Mouse (Mus musculus) kidney, embryonic 15.5 days (tissue): ENCODE results near the gene 1700015F17Rik. TPM values are rescaled to one million over a fixed set of nuclear protein-coding genes. Genes with fewer than 3 reads are reported as not detected.
A peak's percentile ranks its signal among the peaks of the same experiment; 100 is the strongest.

ENCODE experiments used
- ATAC-seq: fragments of 200-750 bp; cut with Nextera tagmentation; replicated peaks from 2 replicates; pipeline ENCODE4 v1.8.0; 2017; ENCODE audit warnings: moderate TSS enrichment; ENCODE audit not compliant: low FRiP score
- H3K27ac ChIP-seq: fragments of 300-500 bp; sonication (generic); 2 replicates; pipeline ENCODE4 v1.5.1; 2015; ENCODE audit warnings: mild to moderate bottlenecking, inconsistent platforms
- H3K27me3 ChIP-seq: fragments of 300-500 bp; sonication (generic); 2 replicates; pipeline ENCODE4 v1.6.1; 2015; ENCODE audit warnings: inconsistent platforms
- H3K36me3 ChIP-seq: fragments of 300-500 bp; sonication (generic); 2 replicates; pipeline ENCODE4 v1.6.1; 2015; ENCODE audit warnings: inconsistent platforms
- H3K4me1 ChIP-seq: fragments of 300-500 bp; sonication (generic); 2 replicates; pipeline ENCODE4 v1.6.1; 2015; ENCODE audit warnings: inconsistent platforms
- H3K4me2 ChIP-seq: fragments of 300-500 bp; sonication (generic); 2 replicates; pipeline ENCODE4 v1.6.1; 2015; ENCODE audit warnings: moderate library complexity, mild to moderate bottlenecking, inconsistent platforms
- H3K4me3 ChIP-seq: fragments of 300-500 bp; sonication (generic); replicated peaks from 2 replicates; pipeline ENCODE4 v1.5.1; 2015; ENCODE audit warnings: mild to moderate bottlenecking, inconsistent platforms
- H3K9ac ChIP-seq: fragments of 300-500 bp; sonication (generic); 2 replicates; pipeline ENCODE4 v1.6.1; 2015; ENCODE audit warnings: mild to moderate bottlenecking, inconsistent platforms
- H3K9me3 ChIP-seq: fragments of 300-500 bp; sonication (generic); replicated peaks from 2 replicates; pipeline ENCODE4 v1.6.1; 2016; ENCODE audit warnings: inconsistent platforms
- WGBS: fragments of 180-500 bp; shearing (Covaris S2); methylation state at CpG from one replicate; pipeline ENCODE4 v1.1.7; 2015; ENCODE audit warnings: mixed read lengths; 5-methylcytosine and 5-hydroxymethylcytosine counted together
- polyA plus RNA-seq: library from polyadenylated mRNA; unstranded; fragments of >200 nt; fragmentation: Nextera tagmentation; extraction: Ambion mirVana; gene quantifications from 2 replicates; pipeline ENCODE4 v1.2.1, GENCODE M21; 2015

1700015F17Rik gene
- not detected in 2 replicates for polyA plus RNA-seq

GRCm38 (mm10) chr5:5479043-5479442 lies at the start of gene 1700015F17Rik:
TSS of gene 1700015F17Rik (minus strand) at chr5:5479143.
- Histone ChIP-seq H3K9me3 (no peaks in the 10 kb centered on the region), H3K27ac (no peak within 1 kb of the TSS), H3K27me3 (no peaks in the 10 kb centered on the region), H3K4me2 (no peak within 1 kb of the TSS), H3K4me3 (no peak within 1 kb of the TSS), H3K4me1 (no peaks in the 10 kb centered on the region), H3K9ac (no peak within 1 kb of the TSS), H3K36me3 (no peaks in the 10 kb centered on the region)
- 93% methylated on average over 6 of the region's 6 CpGs for WGBS
- ATAC-seq = no peak

- no peak overlapping the region for H3K27ac ChIP-seq
- peaks cover 8% of the 10 kb centered on the region; the same call in 1 of the 2 replicates for H3K36me3 ChIP-seq
- no peak overlapping the region for H3K9ac ChIP-seq
- ATAC-seq = no peak
- 81% methylated on average over 5 of the region's 5 CpGs for WGBS
- H3K27me3 ChIP-seq = 0 out of 2 replicates have a peak, but pooled peaks cover 2% of the 10 kb centered on the region
- H3K4me2 ChIP-seq = peak overlapping the region; percentile 78; the same call in 1 of the 2 replicates
- H3K4me1 ChIP-seq = peaks cover 4% of the 10 kb centered on the region; the same call in 1 of the 2 replicates
- H3K4me3 ChIP-seq = no peak overlapping the region
- no peaks in the 10 kb centered on the region for H3K9me3 ChIP-seq
These were observed 36.5 kb upstream of the 1700015F17Rik start for GRCm38 (mm10) chr5:5515411-5515810.

- ATAC-seq = peak; percentile 97
- under 1% methylated on average over 78 of the region's 79 CpGs for WGBS
- H3K9me3 ChIP-seq = no peaks in the 10 kb centered on the region
- peak within 1 kb of the TSS; percentile 92 for H3K27ac ChIP-seq
- H3K36me3 ChIP-seq = peaks cover 9% of the 10 kb centered on the region; the same call in 1 of the 2 replicates
- H3K27me3 ChIP-seq = no peaks in the 10 kb centered on the region
- peak within 1 kb of the TSS; percentile 72 for H3K9ac ChIP-seq
- peak within 1 kb of the TSS; percentile 78 for H3K4me2 ChIP-seq
- H3K4me3 ChIP-seq = peak within 1 kb of the TSS; percentile 72
- H3K4me1 ChIP-seq = peaks cover 4% of the 10 kb centered on the region; the same call in 1 of the 2 replicates
These were observed 35.5 kb upstream of the 1700015F17Rik start, which contains the start of gene Cldn12 for GRCm38 (mm10) chr5:5514196-5515076. TSS of gene Cldn12 (minus strand) at chr5:5514958.

GRCm38 (mm10) chr5:5511401-5511800 lies 32.5 kb upstream of the 1700015F17Rik start:
- Histone ChIP-seq H3K9ac (no peak overlapping the region), H3K27ac (no peak overlapping the region), H3K27me3 (no peaks in the 10 kb centered on the region), H3K36me3 (peaks cover 26% of the 10 kb centered on the region), H3K4me1 (peaks cover 4% of the 10 kb centered on the region; the same call in 1 of the 2 replicates), H3K4me2 (no peak overlapping the region), H3K9me3 (no peaks in the 10 kb centered on the region), H3K4me3 (no peak overlapping the region)
- no peak for ATAC-seq
- 86% methylated on average over 3 of the region's 3 CpGs for WGBS

GRCm38 (mm10) chr5:5510989-5511388 lies 32.0 kb upstream of the 1700015F17Rik start:
- no peak overlapping the region for H3K4me2 ChIP-seq
- no peak for ATAC-seq
- WGBS = 81% methylated on average over 5 of the region's 5 CpGs

GRCm38 (mm10) chr5:5510304-5510887 lies 31.5 kb upstream of the 1700015F17Rik start:
- ATAC-seq = no peak
- WGBS = 73% methylated on average over 10 of the region's 10 CpGs
- Histone ChIP-seq H3K36me3 (peaks cover 31% of the 10 kb centered on the region), H3K9ac (no peak overlapping the region), H3K9me3 (no peaks in the 10 kb centered on the region), H3K4me1 (peaks cover 4% of the 10 kb centered on the region; the same call in 1 of the 2 replicates), H3K27me3 (no peaks in the 10 kb centered on the region), H3K4me3 (no peak overlapping the region), H3K4me2 (no peak overlapping the region), H3K27ac (no peak overlapping the region)

More at GRCm38 (mm10) chr5:5510989-5511388, 32.0 kb upstream of the 1700015F17Rik start:
- no peaks in the 10 kb centered on the region for H3K27me3 ChIP-seq
- no peak overlapping the region for H3K4me3 ChIP-seq
- H3K9me3 ChIP-seq = no peaks in the 10 kb centered on the region
- H3K4me1 ChIP-seq = peaks cover 4% of the 10 kb centered on the region; the same call in 1 of the 2 replicates
- H3K27ac ChIP-seq = 0 out of 2 replicates have a peak overlapping the region, but pooled peaks have one; percentile 13
- H3K36me3 ChIP-seq = peaks cover 29% of the 10 kb centered on the region
- H3K9ac ChIP-seq = no peak overlapping the region

GRCm38 (mm10) chr5:5508231-5508630 lies 29.3 kb upstream of the 1700015F17Rik start:
- peaks cover 41% of the 10 kb centered on the region for H3K36me3 ChIP-seq
- H3K27me3 ChIP-seq = no peaks in the 10 kb centered on the region
- H3K27ac ChIP-seq = no peak overlapping the region
- ATAC-seq = peak; percentile 53
- H3K4me1 ChIP-seq = no peaks in the 10 kb centered on the region
- no peak overlapping the region for H3K9ac ChIP-seq
- H3K9me3 ChIP-seq = no peaks in the 10 kb centered on the region
- H3K4me3 ChIP-seq = no peak overlapping the region
- WGBS = 87% methylated on average over 10 of the region's 10 CpGs
- no peak overlapping the region for H3K4me2 ChIP-seq

GRCm38 (mm10) chr5:5507701-5508225 lies 28.8 kb upstream of the 1700015F17Rik start:
- Histone ChIP-seq H3K27ac (no peak overlapping the region), H3K4me1 (no peaks in the 10 kb centered on the region), H3K36me3 (peaks cover 41% of the 10 kb centered on the region), H3K4me2 (no peak overlapping the region), H3K4me3 (no peak overlapping the region), H3K9me3 (no peaks in the 10 kb centered on the region), H3K9ac (no peak overlapping the region), H3K27me3 (no peaks in the 10 kb centered on the region)
- ATAC-seq = peak; percentile 55; the same call in 1 of the 2 replicates
- WGBS = 57% methylated on average over 20 of the region's 20 CpGs

- ATAC-seq = no peak
- Histone ChIP-seq H3K9ac (no peak overlapping the region), H3K4me1 (no peaks in the 10 kb centered on the region), H3K27me3 (no peaks in the 10 kb centered on the region), H3K4me2 (no peak overlapping the region), H3K27ac (no peak overlapping the region), H3K9me3 (no peaks in the 10 kb centered on the region), H3K4me3 (no peak overlapping the region), H3K36me3 (peaks cover 32% of the 10 kb centered on the region)
- 90% methylated on average over 13 of the region's 13 CpGs for WGBS
These were observed 25.5 kb upstream of the 1700015F17Rik start for GRCm38 (mm10) chr5:5504456-5504855.

GRCm38 (mm10) chr5:5503381-5503780 lies 24.4 kb upstream of the 1700015F17Rik start:
- peaks cover 32% of the 10 kb centered on the region for H3K36me3 ChIP-seq
- H3K9me3 ChIP-seq = no peaks in the 10 kb centered on the region
- H3K27me3 ChIP-seq = no peaks in the 10 kb centered on the region
- H3K4me1 ChIP-seq = no peaks in the 10 kb centered on the region
- H3K27ac ChIP-seq = no peak overlapping the region
- 93% methylated on average over 4 of the region's 4 CpGs for WGBS
- no peak overlapping the region for H3K4me3 ChIP-seq
- no peak overlapping the region for H3K9ac ChIP-seq
- ATAC-seq = no peak
- H3K4me2 ChIP-seq = no peak overlapping the region

GRCm38 (mm10) chr5:5501583-5501982 lies 22.6 kb upstream of the 1700015F17Rik start:
- WGBS = 85% methylated on average over 2 of the region's 2 CpGs
- no peaks in the 10 kb centered on the region for H3K9me3 ChIP-seq
- no peak overlapping the region for H3K9ac ChIP-seq
- H3K36me3 ChIP-seq = peaks cover 17% of the 10 kb centered on the region
- H3K4me3 ChIP-seq = no peak overlapping the region
- no peak overlapping the region for H3K27ac ChIP-seq
- H3K4me1 ChIP-seq = no peaks in the 10 kb centered on the region; the same call in 1 of the 2 replicates
- H3K27me3 ChIP-seq = no peaks in the 10 kb centered on the region
- no peak overlapping the region for H3K4me2 ChIP-seq
- ATAC-seq = no peak
